Mouse (Mus musculus): Measurements from ENCODE around the gene Tert. TPM values are rescaled to one million over a fixed set of nuclear protein-coding genes. Genes with fewer than 3 reads are reported as not detected.
A peak's percentile ranks its signal among the peaks of the same experiment; 100 is the strongest.

Gene Tert
- total RNA-seq (2021): 5.7 and 6.5 TPM in 2 replicates
- long read RNA-seq, experiment 1, full-length matches to known transcripts: 1 of 2 reads
- long read RNA-seq, experiment 1, partial matches to known transcripts: 0 of 2 reads
- long read RNA-seq, experiment 1, other reads (novel, unspliced or antisense): 1 of 2 reads
- long read RNA-seq, experiment 2, full-length matches to known transcripts: 2 of 4 reads
- long read RNA-seq, experiment 2, partial matches to known transcripts: 0 of 4 reads
- long read RNA-seq, experiment 2, other reads (novel, unspliced or antisense): 2 of 4 reads

- DNase-seq: peak; percentile 83
Observed at GRCm38 (mm10) chr13:73626745-73627549, at the start of gene Tert. Gene Tert (plus strand): TSS chr13:73626911.

- no peak for DNase-seq
Observed at GRCm38 (mm10) chr13:73577277-73577676, 49.4 kb upstream of the Tert start.

GRCm38 (mm10) chr13:73591488-73591887 lies 35.2 kb upstream of the Tert start:
- DNase-seq: no peak

- DNase-seq: no peak
Observed at GRCm38 (mm10) chr13:73592546-73592945, 34.2 kb upstream of the Tert start.

- DNase-seq: no peak
Observed at GRCm38 (mm10) chr13:73596276-73596675, 30.4 kb upstream of the Tert start.

- DNase-seq: no peak
Observed at GRCm38 (mm10) chr13:73600217-73600616, 26.5 kb upstream of the Tert start.

GRCm38 (mm10) chr13:73603046-73603445 lies 23.7 kb upstream of the Tert start:
- no peak for DNase-seq

GRCm38 (mm10) chr13:73603522-73604155 lies 23.1 kb upstream of the Tert start, which contains the start of gene Clptm1l:
Gene Clptm1l (plus strand): TSS chr13:73604006.
- DNase-seq: peak; percentile 99

- peak; percentile 49 for DNase-seq
Observed at GRCm38 (mm10) chr13:73604156-73604957, 22.4 kb upstream of the Tert start.

- DNase-seq: no peak
Observed at GRCm38 (mm10) chr13:73618406-73618805, 8.3 kb upstream of the Tert start.

- DNase-seq: no peak
Observed at GRCm38 (mm10) chr13:73620637-73621036, 6.1 kb upstream of the Tert start.

- no peak for DNase-seq
Observed at GRCm38 (mm10) chr13:73626410-73626744, 334 bp upstream of the Tert start.

GRCm38 (mm10) chr13:73628586-73629113 lies 1.9 kb downstream of the Tert start:
- no peak for DNase-seq

- DNase-seq: no peak
Observed at GRCm38 (mm10) chr13:73631837-73632236, 5.1 kb downstream of the Tert start.

- no peak for DNase-seq
Observed at GRCm38 (mm10) chr13:73637826-73638225, 11.1 kb downstream of the Tert start.

- no peak for DNase-seq
Observed at GRCm38 (mm10) chr13:73641296-73641695, 14.6 kb downstream of the Tert start.

- peak; percentile 81 for DNase-seq
Observed at GRCm38 (mm10) chr13:73646397-73647087, 19.8 kb downstream of the Tert start.

GRCm38 (mm10) chr13:73653266-73653665 lies 26.6 kb downstream of the Tert start:
- no peak for DNase-seq

GRCm38 (mm10) chr13:73654976-73655375 lies 28.3 kb downstream of the Tert start:
- DNase-seq: peak; percentile 33

- DNase-seq: no peak
Observed at GRCm38 (mm10) chr13:73658953-73659352, 32.2 kb downstream of the Tert start.

- no peak for DNase-seq
Observed at GRCm38 (mm10) chr13:73660163-73660695, 33.5 kb downstream of the Tert start.
